Mouse (Mus musculus): ENCODE data around the gene Ergic3.

Gene Ergic3

GRCm38 (mm10) chr2:156025482-156025881, 17.6 kb downstream of the Ergic3 start:
- CTCF ChIA-PET: no interaction called here
- POLR2A ChIA-PET: interaction anchor here in 1 of 4 experiments (0.6 to 1.4 kb wide), 4 partner anchors 8 to 59 kb away, joined by 3 to 6 read pairs (median 4); partner anchors contain the start of genes 6430550D23Rik and Ergic3

DNA sequence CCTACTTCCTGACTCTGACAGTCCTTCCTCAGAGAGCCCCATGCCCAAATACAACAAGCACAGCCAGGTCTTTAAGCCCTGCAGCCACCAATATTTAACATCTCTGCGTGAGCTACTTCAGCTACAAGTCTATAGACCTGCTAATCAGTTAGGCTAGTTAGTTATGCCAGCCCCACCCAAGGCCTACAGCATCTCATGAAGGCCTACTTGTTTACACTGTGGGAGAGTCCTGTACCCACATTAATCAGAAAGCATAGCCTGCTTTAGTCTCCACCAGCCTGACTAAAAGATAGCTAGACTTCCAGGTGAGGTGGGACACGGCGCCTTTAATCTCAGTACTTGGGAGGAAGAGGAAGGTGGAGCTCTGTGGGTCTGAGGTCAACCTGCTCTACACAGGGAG, 31.5 kb downstream of the Ergic3 start:
- POLR2A ChIA-PET: interaction anchor here in 3 of 4 experiments (0.6 to 1.0 kb wide), 4 partner anchors 9 to 433 kb away, joined by 3 to 5 read pairs (median 4); no protein-coding TSS in a partner anchor
- CTCF ChIA-PET: interaction anchor here in 1 of 4 experiments (0.7 kb wide), 1 partner anchor 344 kb away, joined by 4 read pairs; no protein-coding TSS in a partner anchor

DNA sequence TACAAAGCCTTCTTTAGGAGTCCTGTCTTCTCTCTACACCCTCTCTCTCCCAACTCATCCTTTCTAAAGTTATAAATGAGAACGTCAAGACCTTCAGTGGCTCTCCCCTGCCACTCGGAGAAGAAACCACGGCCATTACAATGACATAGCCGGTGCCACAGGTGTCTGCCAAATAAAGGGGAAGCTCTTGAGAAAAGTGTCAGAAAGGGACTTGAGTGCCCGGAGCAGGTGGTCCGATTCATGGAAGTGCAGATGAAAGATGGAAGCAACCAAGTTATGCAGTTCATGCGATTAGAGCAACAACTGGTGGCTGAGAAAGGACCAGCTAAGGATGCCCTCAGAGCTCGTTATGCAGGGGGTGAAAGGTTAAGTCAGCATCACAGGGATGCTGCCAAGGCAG, 35.1 kb downstream of the Ergic3 start:
- ChIA-PET CTCF (no interaction called here), POLR2A (interaction anchor here in 1 of 4 experiments (0.8 to 1.2 kb wide), 2 partner anchors 10 to 34 kb away, joined by 3 to 4 read pairs; partner anchors contain the start of gene Fer1l4)

- CTCF ChIA-PET: no interaction called here
- POLR2A ChIA-PET: interaction anchor here in 2 of 4 experiments (0.9 to 1.2 kb wide), 2 partner anchors 8 to 13 kb away, joined by 3 to 4 read pairs; no protein-coding TSS in a partner anchor
These were observed 40.1 kb downstream of the Ergic3 start for GRCm38 (mm10) chr2:156047929-156048328.

DNA sequence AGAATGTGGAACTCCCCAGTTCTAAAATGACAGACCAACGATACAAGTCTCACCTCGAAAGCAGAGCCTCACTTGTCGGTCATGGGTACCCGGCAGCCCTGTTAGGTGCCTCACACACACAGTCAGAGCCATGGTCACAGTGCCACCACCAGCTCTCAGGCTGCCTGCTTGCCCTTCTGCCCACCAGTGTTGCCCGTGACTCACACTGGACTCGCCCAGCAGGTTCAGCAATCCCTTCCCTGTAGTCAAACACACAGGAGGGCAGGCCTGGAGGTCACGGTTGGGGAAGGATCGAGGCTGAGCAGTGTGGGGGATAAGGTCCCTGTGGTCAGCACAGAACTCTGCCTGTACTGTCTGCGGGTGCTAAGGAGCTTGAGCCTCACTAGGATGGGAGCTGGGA, 45.0 kb downstream of the Ergic3 start, which contains the start of gene Fer1l4:
Gene Fer1l4, minus strand, starts transcription at position 132 of the 400 bp plus-strand sequence.
- ChIA-PET CTCF (no interaction called here), POLR2A (interaction anchor here in 3 of 4 experiments (0.6 to 1.2 kb wide), 4 partner anchors 10 to 52 kb away, joined by 3 to 7 read pairs (median 4); no protein-coding TSS in a partner anchor)

GRCm38 (mm10) chr2:156065099-156066041, 57.5 kb downstream of the Ergic3 start, which contains the start of gene Spag4:
Gene Spag4 (plus strand): TSS chr2:156065175.
- POLR2A ChIA-PET: interaction anchor here (0.5 to 2.6 kb wide), 38 partner anchors 10 to 156 kb away, joined by 3 to 11 read pairs (median 4); partner anchors contain the start of genes 6430550D23Rik (in 3 of the 4), Ergic3 (in 3 of the 4), Cep250 (in 2 of the 4) and Cpne1 (in 2 of the 4)
- CTCF ChIA-PET: interaction anchor here in 3 of 4 experiments (0.5 to 0.9 kb wide), 4 partner anchors 61 to 1765 kb away, joined by 3 to 7 read pairs (median 3); no protein-coding TSS in a partner anchor

GRCm38 (mm10) chr2:156066126-156066525, 58.3 kb downstream of the Ergic3 start:
- ChIA-PET CTCF (interaction anchor here in 2 of 4 experiments (0.5 to 0.9 kb wide), 3 partner anchors 10 to 217 kb away, joined by 3 to 7 read pairs (median 3); no protein-coding TSS in a partner anchor), POLR2A (interaction anchor here in 3 of 4 experiments (0.7 to 2.6 kb wide), 25 partner anchors 10 to 110 kb away, joined by 3 to 11 read pairs (median 4); partner anchors contain the start of genes Cep250 (in 2 of the 3), Cpne1 (in 2 of the 3), Rbm12 (in 2 of the 3) and 6430550D23Rik (in 1 of the 3))

All from embryonic stem cell, embryonic (primary cell).